Mouse (Mus musculus) lung, postnatal 0 days (tissue): Measurements from ENCODE around the gene Mical3.

ENCODE experiments used
- CTCF ChIP-seq: IDR thresholded peaks from 2 replicates; pipeline ENCODE4 v1.5.1; 2016; ENCODE audit warnings: antibody characterized with exemption, mild to moderate bottlenecking
- EP300 ChIP-seq: IDR thresholded peaks from 2 replicates; pipeline ENCODE4 v1.6.1; 2016; ENCODE audit warnings: antibody characterized with exemption, mild to moderate bottlenecking, control low read depth

- TF ChIP-seq CTCF = no peak
- TF ChIP-seq EP300 = no peak
These were observed 77.2 kb downstream of the Mical3 start for GRCm38 (mm10) chr6:121053585-121054112.
